Mouse (Mus musculus) heart, adult 9 months (tissue): ENCODE measurements around the gene Lad1.

Experiments
- DNase-seq, 2 experiments: peaks; one replicate each; pipeline ENCODE4 v3.0.0; 2022; ENCODE audit warnings: low spot score in 2 of 2

Gene Lad1

GRCm38 (mm10) chr1:135844481-135844880 is 26.1 kb downstream of the Lad1 start:
- DNase-seq = peak in 1 of 2 experiments; percentile 62

- no peak for DNase-seq
Observed at GRCm38 (mm10) chr1:135846632-135847031, 28.2 kb downstream of the Lad1 start.

GRCm38 (mm10) chr1:135847139-135847562 is 28.8 kb downstream of the Lad1 start:
- DNase-seq = no peak

GRCm38 (mm10) chr1:135847611-135848351 is 29.4 kb downstream of the Lad1 start:
- DNase-seq = no peak

GRCm38 (mm10) chr1:135850722-135851512 is 32.5 kb downstream of the Lad1 start:
- DNase-seq = no peak

- DNase-seq = no peak
Observed at GRCm38 (mm10) chr1:135852044-135852756, 33.8 kb downstream of the Lad1 start.

GRCm38 (mm10) chr1:135853200-135853599 is 34.8 kb downstream of the Lad1 start:
- no peak for DNase-seq

GRCm38 (mm10) chr1:135854591-135855343 is 36.4 kb downstream of the Lad1 start:
- DNase-seq = no peak

GRCm38 (mm10) chr1:135855344-135855687 is 36.9 kb downstream of the Lad1 start:
- peak in 1 of 2 experiments; percentile 5 for DNase-seq

GRCm38 (mm10) chr1:135856070-135856469 is 37.7 kb downstream of the Lad1 start:
- DNase-seq = peak in 1 of 2 experiments; percentile 13

GRCm38 (mm10) chr1:135857137-135857775 is 38.9 kb downstream of the Lad1 start:
- DNase-seq = no peak

- no peak for DNase-seq
Observed at GRCm38 (mm10) chr1:135858533-135858932, 40.1 kb downstream of the Lad1 start.

GRCm38 (mm10) chr1:135861091-135861490 is 42.7 kb downstream of the Lad1 start:
- DNase-seq = no peak

GRCm38 (mm10) chr1:135861980-135862552 is 43.7 kb downstream of the Lad1 start:
- DNase-seq = peak; percentile 75 to 80

GRCm38 (mm10) chr1:135862561-135862960 is 44.2 kb downstream of the Lad1 start:
- no peak for DNase-seq

- no peak for DNase-seq
Observed at GRCm38 (mm10) chr1:135863786-135864335, 45.5 kb downstream of the Lad1 start.

- no peak for DNase-seq
Observed at GRCm38 (mm10) chr1:135864830-135865229, 46.4 kb downstream of the Lad1 start.

GRCm38 (mm10) chr1:135865518-135866194 is 47.3 kb downstream of the Lad1 start:
- DNase-seq = peak in 1 of 2 experiments; percentile 71

GRCm38 (mm10) chr1:135868570-135868969 is 50.2 kb downstream of the Lad1 start:
- DNase-seq = no peak

- DNase-seq = no peak
Observed at GRCm38 (mm10) chr1:135872991-135873390, 54.6 kb downstream of the Lad1 start.
